Mouse (Mus musculus) liver, postnatal 0 days (tissue): Measurements from ENCODE around the gene Tmprss12. TPM values are rescaled to one million over a fixed set of nuclear protein-coding genes. Genes with fewer than 3 reads are reported as not detected.
A peak's percentile ranks its signal among the peaks of the same experiment; 100 is the strongest.
"Not testable (repeated sequence)": the region's sequence is repeated elsewhere in the genome, so short reads cannot be mapped to it uniquely, and the experiment has no call there.

Experiments used
- ATAC-seq: fragments of 200-750 bp; cut with Nextera tagmentation; 2 replicates; pipeline ENCODE4 v1.8.0; 2017; ENCODE audit warnings: mild to moderate bottlenecking, moderate library complexity
- DNase-seq: peaks from one replicate; pipeline ENCODE4 v3.0.0-alpha.2; 2016
- H3K27ac ChIP-seq: fragments of 300-500 bp; sonication (generic); 2 replicates; pipeline ENCODE4 v1.5.1; 2014; ENCODE audit warnings: antibody characterized with exemption, moderate library complexity, mild to moderate bottlenecking, low read depth
- H3K27me3 ChIP-seq: fragments of 300-500 bp; sonication (generic); 2 replicates; pipeline ENCODE4 v1.6.1; 2014; ENCODE audit warnings: low read length, control low read depth, mixed read lengths; ENCODE audit not compliant: insufficient read depth
- H3K36me3 ChIP-seq: fragments of 300-500 bp; sonication (generic); replicated peaks from 2 replicates; pipeline ENCODE4 v1.6.1; 2014; ENCODE audit warnings: mild to moderate bottlenecking, control low read depth, low read length, moderate library complexity, mixed read lengths; ENCODE audit not compliant: insufficient read depth
- H3K4me1 ChIP-seq: fragments of 300-500 bp; sonication (generic); 2 replicates; pipeline ENCODE4 v1.6.1; 2014; ENCODE audit warnings: antibody characterized with exemption, mild to moderate bottlenecking, control low read depth; ENCODE audit not compliant: insufficient read depth
- H3K4me2 ChIP-seq: fragments of 300-500 bp; sonication (generic); 2 replicates; pipeline ENCODE4 v1.6.1; 2014; ENCODE audit warnings: low read depth, mild to moderate bottlenecking, low read length, moderate library complexity, mixed read lengths
- H3K4me3 ChIP-seq: fragments of 300-500 bp; sonication (generic); 2 replicates; pipeline ENCODE4 v1.5.1; 2014; ENCODE audit warnings: low read depth, low read length
- H3K9ac ChIP-seq: fragments of 300-500 bp; sonication (generic); replicated peaks from 2 replicates; pipeline ENCODE4 v1.6.1; 2014; ENCODE audit warnings: mild to moderate bottlenecking, moderate library complexity
- H3K9me3 ChIP-seq: fragments of 300-500 bp; sonication (generic); 2 replicates; pipeline ENCODE4 v1.6.1; 2016; ENCODE audit warnings: mild to moderate bottlenecking, control low read depth, low read length, mixed read lengths
- CTCF ChIP-seq: sonication (generic); IDR thresholded peaks from 2 replicates; pipeline ENCODE4 v1.5.1; 2016; ENCODE audit warnings: antibody characterized with exemption, low read depth
- EP300 ChIP-seq: IDR thresholded peaks from 2 replicates; pipeline ENCODE4 v1.6.1; 2016; ENCODE audit warnings: antibody characterized with exemption, low read depth, mild to moderate bottlenecking
- WGBS: fragments of 180-500 bp; shearing (Covaris S2); extraction: QIAGEN DNeasy Blood & Tissue Kit; methylation state at CpG from one replicate; pipeline ENCODE4 v1.1.7; 2014; ENCODE audit not compliant: insufficient replicate concordance; 5-methylcytosine and 5-hydroxymethylcytosine counted together
- polyA plus RNA-seq: library from polyadenylated mRNA; unstranded; fragments of >200 nt; fragmentation: Nextera tagmentation; extraction: Ambion mirVana; gene quantifications from 2 replicates; pipeline ENCODE4 v1.2.1, GENCODE M21; 2015

The Tmprss12 gene
- polyA plus RNA-seq, 1 experiment from 2014 or later, result not detected

GRCm38 (mm10) chr15:100321134-100321533, 40.5 kb downstream of the Tmprss12 start:
- H3K36me3 ChIP-seq, result no peaks in the 10 kb centered on the region
- no peak overlapping the region for H3K4me3 ChIP-seq
- H3K4me2 ChIP-seq, result no peak overlapping the region
- TF ChIP-seq EP300 (no peak), CTCF (peak; percentile 75)
- peak; percentile 68 for DNase-seq
- no peaks in the 10 kb centered on the region for H3K27me3 ChIP-seq
- peak overlapping the region; percentile 58; the same call in 1 of the 2 replicates for H3K27ac ChIP-seq
- ATAC-seq, result peak; percentile 69
- WGBS, result 40% methylated on average over 5 of the region's 5 CpGs
- 0 out of 2 replicates have a peak, but pooled peaks cover 10% of the 10 kb centered on the region for H3K4me1 ChIP-seq
- no peak overlapping the region for H3K9ac ChIP-seq
- no peaks in the 10 kb centered on the region for H3K9me3 ChIP-seq

DNA sequence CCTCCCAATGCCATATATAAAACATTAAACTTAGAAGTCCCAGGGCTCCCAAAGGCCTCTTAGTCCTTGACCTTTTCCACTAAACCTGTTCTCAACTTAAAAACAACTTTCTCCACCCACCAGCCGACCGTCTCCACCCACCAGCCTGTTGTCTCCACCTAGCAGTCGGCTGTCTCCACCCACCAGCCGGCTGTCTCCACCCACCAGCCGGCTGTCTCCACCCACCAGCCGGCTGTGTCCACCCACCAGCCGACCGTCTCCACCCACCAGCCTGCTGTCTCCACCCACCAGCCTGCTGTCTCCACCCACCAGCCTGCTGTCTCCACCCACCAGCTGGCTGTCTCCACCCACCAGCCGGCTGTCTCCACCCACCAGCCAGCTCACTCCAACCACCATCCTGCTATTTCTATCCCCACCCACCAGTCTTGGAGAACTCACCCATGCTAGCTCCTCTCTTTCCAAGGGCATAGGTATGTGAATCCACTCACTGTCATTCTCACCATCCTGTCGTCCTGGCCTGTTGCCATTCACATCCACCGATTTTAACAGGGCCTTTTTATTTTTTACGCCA, 43.5 kb downstream of the Tmprss12 start:
- no peaks in the 10 kb centered on the region for H3K36me3 ChIP-seq
- TF ChIP-seq EP300 (no peak), CTCF (no peak)
- 0 out of 2 replicates have a peak, but pooled peaks cover 8% of the 10 kb centered on the region for H3K4me1 ChIP-seq
- H3K27me3 ChIP-seq, result no peaks in the 10 kb centered on the region
- ATAC-seq, result peak; percentile 64
- no peak overlapping the region for H3K9ac ChIP-seq
- peak; percentile 60 for DNase-seq
- no peaks in the 10 kb centered on the region for H3K9me3 ChIP-seq
- no peak overlapping the region for H3K4me2 ChIP-seq
- H3K27ac ChIP-seq, result no peak overlapping the region
- WGBS, result 66% methylated on average over 12 of the region's 12 CpGs
- no peak overlapping the region for H3K4me3 ChIP-seq

DNA sequence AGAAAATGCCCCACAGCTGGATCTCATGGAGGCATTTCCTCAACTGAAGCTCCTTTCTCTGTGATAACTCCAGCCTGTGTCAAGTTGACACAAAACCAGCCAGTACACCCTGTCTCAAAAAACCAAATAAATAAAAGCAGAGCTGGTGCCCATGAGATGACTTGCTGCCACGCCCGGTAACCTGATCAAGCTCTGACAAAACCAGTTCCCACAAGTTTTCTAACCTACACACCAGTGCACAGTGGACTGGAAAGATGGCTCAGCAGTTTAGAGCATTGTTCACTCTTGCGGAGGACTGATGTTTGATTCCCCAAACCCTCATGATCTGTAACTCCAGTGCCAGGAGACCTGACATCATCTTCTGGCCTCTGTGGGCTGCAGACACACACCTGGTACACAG, 44.6 kb downstream of the Tmprss12 start:
- Histone ChIP-seq H3K9me3 (no peaks in the 10 kb centered on the region), H3K4me2 (no peak overlapping the region), H3K27ac (no peak overlapping the region), H3K4me1 (0 out of 2 replicates have a peak, but pooled peaks cover 1% of the 10 kb centered on the region), H3K4me3 (no peak overlapping the region), H3K9ac (no peak overlapping the region), H3K27me3 (no peaks in the 10 kb centered on the region), H3K36me3 (no peaks in the 10 kb centered on the region)
- DNase-seq (no peak), ATAC-seq (no peak)
- 83% methylated on average over 3 of the region's 3 CpGs for WGBS
- TF ChIP-seq CTCF (no peak), EP300 (no peak)

GRCm38 (mm10) chr15:100328089-100328488, 47.5 kb downstream of the Tmprss12 start:
- H3K9me3 ChIP-seq, ATAC-seq, H3K4me3 ChIP-seq, H3K36me3 ChIP-seq, H3K27ac ChIP-seq, H3K9ac ChIP-seq, DNase-seq, H3K27me3 ChIP-seq, H3K4me2 ChIP-seq, H3K4me1 ChIP-seq: not testable (repeated sequence)
- WGBS, result 62% methylated on average over 3 of the region's 4 CpGs
- TF ChIP-seq CTCF, result peak; percentile 36

- not testable (repeated sequence) for H3K9me3 ChIP-seq, DNase-seq, ATAC-seq, H3K36me3 ChIP-seq, H3K4me2 ChIP-seq, H3K9ac ChIP-seq, H3K4me1 ChIP-seq, H3K27me3 ChIP-seq, H3K27ac ChIP-seq, H3K4me3 ChIP-seq
- WGBS, result 84% methylated on average over 8 of the region's 10 CpGs
Measured at GRCm38 (mm10) chr15:100329336-100329735, 48.7 kb downstream of the Tmprss12 start.

DNA sequence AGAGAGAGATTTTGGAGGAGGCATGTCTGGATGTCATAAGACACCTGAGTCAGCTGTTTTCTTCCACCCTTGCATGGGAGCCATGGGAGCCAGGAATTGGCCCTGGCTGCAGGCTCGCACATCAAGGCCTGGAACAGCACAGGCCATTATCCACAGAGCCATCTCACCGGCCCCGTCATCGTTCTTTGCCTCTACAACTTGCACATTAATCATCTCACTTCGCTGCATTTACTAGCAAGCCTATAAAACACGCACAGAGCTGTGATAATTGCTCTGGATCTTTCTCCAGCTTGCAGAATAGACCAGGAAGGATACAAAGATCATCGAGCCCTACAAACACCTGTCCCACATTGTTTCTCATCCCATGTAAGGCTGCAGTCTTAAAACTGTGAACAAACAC, 50.1 kb downstream of the Tmprss12 start:
- H3K36me3 ChIP-seq, result no peaks in the 10 kb centered on the region
- no peak overlapping the region for H3K4me2 ChIP-seq
- H3K9ac ChIP-seq, result no peak overlapping the region
- DNase-seq (no peak), ATAC-seq (no peak)
- H3K9me3 ChIP-seq, result no peaks in the 10 kb centered on the region
- H3K27me3 ChIP-seq, result no peaks in the 10 kb centered on the region
- no peaks in the 10 kb centered on the region for H3K4me1 ChIP-seq
- H3K4me3 ChIP-seq, result no peak overlapping the region
- H3K27ac ChIP-seq, result no peak overlapping the region
- TF ChIP-seq EP300, result no peak
- TF ChIP-seq CTCF, result no peak
- WGBS, result 87% methylated on average over 7 of the region's 7 CpGs
